Mouse (Mus musculus): Measurements from ENCODE around the gene Csnk1e.

Csnk1e gene

GRCm38 (mm10) chr15:79424602-79425001 is 30.8 kb downstream of the Csnk1e start:
- no peak for DNase-seq (ENCODE audit: low read depth, low spot score)

GRCm38 (mm10) chr15:79422715-79423243 is 32.6 kb downstream of the Csnk1e start:
- DNase-seq (ENCODE audit: low read depth, low spot score): no peak

- peak; percentile 63 for DNase-seq (ENCODE audit: low read depth, low spot score)
Measured at GRCm38 (mm10) chr15:79418677-79419076, 36.7 kb downstream of the Csnk1e start.

- no peak for DNase-seq (ENCODE audit: low read depth, low spot score)
Measured at GRCm38 (mm10) chr15:79418265-79418664, 37.1 kb downstream of the Csnk1e start.

GRCm38 (mm10) chr15:79417379-79417778 is 38.0 kb downstream of the Csnk1e start:
- peak; percentile 80 for DNase-seq (ENCODE audit: low read depth, low spot score)

GRCm38 (mm10) chr15:79416460-79417085 is 38.8 kb downstream of the Csnk1e start:
- no peak for DNase-seq (ENCODE audit: low read depth, low spot score)

- DNase-seq (ENCODE audit: low read depth, low spot score): no peak
Measured at GRCm38 (mm10) chr15:79414513-79414912, 40.9 kb downstream of the Csnk1e start.

- no peak for DNase-seq (ENCODE audit: low read depth, low spot score)
Measured at GRCm38 (mm10) chr15:79413802-79414201, 41.6 kb downstream of the Csnk1e start.

- no peak for DNase-seq (ENCODE audit: low read depth, low spot score)
Measured at GRCm38 (mm10) chr15:79413201-79413600, 42.2 kb downstream of the Csnk1e start.

GRCm38 (mm10) chr15:79411363-79412065 is 43.9 kb downstream of the Csnk1e start:
- no peak for DNase-seq (ENCODE audit: low read depth, low spot score)

- no peak for DNase-seq (ENCODE audit: low read depth, low spot score)
Measured at GRCm38 (mm10) chr15:79409077-79409573, 46.2 kb downstream of the Csnk1e start.

GRCm38 (mm10) chr15:79406564-79406963 is 48.8 kb downstream of the Csnk1e start:
- no peak for DNase-seq (ENCODE audit: low read depth, low spot score)

- DNase-seq (ENCODE audit: low read depth, low spot score): no peak
Measured at GRCm38 (mm10) chr15:79404277-79404676, 51.1 kb downstream of the Csnk1e start.

- no peak for DNase-seq (ENCODE audit: low read depth, low spot score)
Measured at GRCm38 (mm10) chr15:79403763-79404210, 51.6 kb downstream of the Csnk1e start.

- peak; percentile 84 for DNase-seq (ENCODE audit: low read depth, low spot score)
Measured at GRCm38 (mm10) chr15:79402836-79403762, 52.3 kb downstream of the Csnk1e start, which contains the start of gene Tmem184b. Gene Tmem184b, minus strand, starts transcription at chr15:79403569.

GRCm38 (mm10) chr15:79402176-79402575 is 53.2 kb downstream of the Csnk1e start:
- DNase-seq (ENCODE audit: low read depth, low spot score): no peak

- DNase-seq (ENCODE audit: low read depth, low spot score): peak; percentile 70
Measured at GRCm38 (mm10) chr15:79400975-79401365, 54.4 kb downstream of the Csnk1e start.

GRCm38 (mm10) chr15:79400134-79400974 is 55.0 kb downstream of the Csnk1e start:
- DNase-seq (ENCODE audit: low read depth, low spot score): no peak

GRCm38 (mm10) chr15:79399231-79400052 is 55.9 kb downstream of the Csnk1e start:
- no peak for DNase-seq (ENCODE audit: low read depth, low spot score)

- DNase-seq (ENCODE audit: low read depth, low spot score): no peak
Measured at GRCm38 (mm10) chr15:79396736-79397135, 58.6 kb downstream of the Csnk1e start.

Data from skeletal muscle tissue, adult 2 months (tissue).